Comparison of ENCODE assay signal across 11 mouse cellular contexts in the genomic region with DNA sequence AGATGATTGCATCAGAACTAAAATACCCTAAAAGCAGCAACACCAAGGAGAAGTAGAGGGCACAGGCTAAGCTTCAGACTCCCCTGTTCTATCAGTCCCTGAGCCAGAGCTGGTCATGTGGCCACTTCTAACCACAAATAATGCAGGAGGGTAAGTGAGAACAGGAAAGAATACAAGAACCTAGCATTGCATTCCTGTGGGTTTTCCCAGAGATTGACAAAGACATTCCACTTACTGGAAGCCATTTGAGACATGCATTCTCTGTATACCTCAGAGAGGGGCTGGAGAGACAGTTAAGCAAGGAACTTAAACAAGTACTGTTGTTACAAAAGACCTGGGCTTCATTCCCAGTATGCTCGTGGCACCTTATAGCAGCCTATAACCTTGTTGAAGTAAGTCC.
"Had no signal": no experiment of that assay in that cellular context is flagged by ENCODE, and none has a peak within 500 bp of the region (broad histone marks: within the 10 kb centered on the region; RNA-seq: fewer than 3 reads in every experiment).

No protein-coding gene starts in this region.

- DNase-seq: gastrocnemius, postnatal 25 days had no signal

- H3K4me1 ChIP-seq: heart, embryonic 10.5 days; heart, embryonic 12.5 days; hindbrain, embryonic 10.5 days; hindbrain, embryonic 12.5 days; intestine, embryonic 15.5 days; limb, embryonic 10.5 days had no signal

- H3K4me3 ChIP-seq: gastrocnemius, adult 2 months; heart, embryonic 10.5 days; heart, embryonic 12.5 days; hindbrain, embryonic 10.5 days; hindbrain, embryonic 12.5 days; intestine, embryonic 15.5 days; layer of hippocampus, adult 2 months; left cerebral cortex, adult 2 months; limb, embryonic 10.5 days; limb, embryonic 12.5 days had no signal
